Mouse (Mus musculus) midbrain, postnatal 0 days (tissue): ENCODE data around the gene Efnb1. TPM values are rescaled to one million over a fixed set of nuclear protein-coding genes. Genes with fewer than 3 reads are reported as not detected.
"Not testable (repeated sequence)": the region's sequence is repeated elsewhere in the genome, so short reads cannot be mapped to it uniquely, and the experiment has no call there.

Source experiments
- ATAC-seq: fragments of 200-750 bp; cut with Nextera tagmentation; 2 replicates; pipeline ENCODE4 v1.8.0; 2017; ENCODE audit warnings: moderate number of reproducible peaks, mild to moderate bottlenecking, moderate TSS enrichment, moderate library complexity; ENCODE audit not compliant: low FRiP score
- DNase-seq: peaks from one replicate; pipeline ENCODE4 v3.0.0-alpha.2; 2015; ENCODE audit warnings: low spot score
- H3K27ac ChIP-seq: fragments of 300-500 bp; sonication (generic); 2 replicates; pipeline ENCODE4 v1.5.1; 2014; ENCODE audit warnings: low read depth, mild to moderate bottlenecking, low read length, mixed read lengths
- H3K27me3 ChIP-seq: fragments of 300-500 bp; sonication (generic); 2 replicates; pipeline ENCODE4 v1.6.1; 2014; ENCODE audit warnings: low read length, control low read depth, mixed read lengths; ENCODE audit not compliant: insufficient read depth
- H3K36me3 ChIP-seq: fragments of 300-500 bp; sonication (generic); 2 replicates; pipeline ENCODE4 v1.6.1; 2014; ENCODE audit warnings: low read length, control low read depth, mixed read lengths; ENCODE audit not compliant: insufficient read depth
- H3K4me1 ChIP-seq: fragments of 300-500 bp; sonication (generic); 2 replicates; pipeline ENCODE4 v1.6.1; 2014; ENCODE audit warnings: mild to moderate bottlenecking, control low read depth, antibody characterized with exemption, low read length, mixed read lengths; ENCODE audit not compliant: insufficient read depth
- H3K4me2 ChIP-seq: fragments of 300-500 bp; sonication (generic); 2 replicates; pipeline ENCODE4 v1.6.1; 2014; ENCODE audit warnings: low read depth, mild to moderate bottlenecking, low read length, mixed read lengths; ENCODE audit not compliant: poor library complexity, severe bottlenecking
- H3K4me3 ChIP-seq: fragments of 300-500 bp; sonication (generic); 2 replicates; pipeline ENCODE4 v1.5.1; 2014; ENCODE audit warnings: low read depth, mild to moderate bottlenecking, low read length, moderate library complexity
- H3K9ac ChIP-seq: fragments of 300-500 bp; sonication (generic); replicated peaks from 2 replicates; pipeline ENCODE4 v1.6.1; 2014; ENCODE audit warnings: mild to moderate bottlenecking, low read length, moderate library complexity, mixed read lengths; ENCODE audit not compliant: poor library complexity, severe bottlenecking
- H3K9me3 ChIP-seq: fragments of 300-500 bp; sonication (generic); 2 replicates; pipeline ENCODE4 v1.6.1; 2016; ENCODE audit warnings: low read length, control low read depth
- CTCF ChIP-seq: IDR thresholded peaks from 2 replicates; pipeline ENCODE4 v1.5.1; 2016; ENCODE audit warnings: antibody characterized with exemption, mild to moderate bottlenecking
- WGBS: fragments of 180-500 bp; shearing (Covaris S2); extraction: QIAGEN DNeasy Blood & Tissue Kit; methylation state at CpG from one replicate; pipeline ENCODE4 v1.1.7; 2014; 5-methylcytosine and 5-hydroxymethylcytosine counted together
- polyA plus RNA-seq: library from polyadenylated mRNA; unstranded; fragments of >200 nt; fragmentation: Nextera tagmentation; extraction: Ambion mirVana; gene quantifications from 2 replicates; pipeline ENCODE4 v1.2.1, GENCODE M21; 2015
- total RNA-seq: library from RNA; depleted of rRNA; stranded (reverse); fragments of >200 nt; gene quantifications from 2 replicates; pipeline ENCODE4 v1.2.3, GENCODE M21; 2014; rRNA removed

The Efnb1 gene
- total RNA-seq = 18.0 and 22.4 TPM in 2 replicates
- polyA plus RNA-seq = 12.0 and 13.6 TPM in 2 replicates

GRCm38 (mm10) chrX:99135523-99136258 is at the start of gene Efnb1:
Gene Efnb1 (plus strand): TSS chrX:99136130.
- Histone ChIP-seq H3K27me3 (0 out of 2 replicates have a peak, but pooled peaks cover 5% of the 10 kb centered on the region), H3K27ac (peak within 1 kb of the TSS; percentile 43), H3K4me1 (peaks cover under 1% of the 10 kb centered on the region; the same call in 1 of the 2 replicates), H3K4me2 (peak within 1 kb of the TSS; percentile 57), H3K9ac (peak within 1 kb of the TSS; percentile 55), H3K36me3 (no peaks in the 10 kb centered on the region), H3K9me3 (no peaks in the 10 kb centered on the region), H3K4me3 (peak within 1 kb of the TSS; percentile 57)
- 35% methylated on average over 35 of the region's 35 CpGs for WGBS
- ATAC-seq (peak; percentile 92), DNase-seq (peak; percentile 94)
- TF ChIP-seq CTCF = no peak

DNA sequence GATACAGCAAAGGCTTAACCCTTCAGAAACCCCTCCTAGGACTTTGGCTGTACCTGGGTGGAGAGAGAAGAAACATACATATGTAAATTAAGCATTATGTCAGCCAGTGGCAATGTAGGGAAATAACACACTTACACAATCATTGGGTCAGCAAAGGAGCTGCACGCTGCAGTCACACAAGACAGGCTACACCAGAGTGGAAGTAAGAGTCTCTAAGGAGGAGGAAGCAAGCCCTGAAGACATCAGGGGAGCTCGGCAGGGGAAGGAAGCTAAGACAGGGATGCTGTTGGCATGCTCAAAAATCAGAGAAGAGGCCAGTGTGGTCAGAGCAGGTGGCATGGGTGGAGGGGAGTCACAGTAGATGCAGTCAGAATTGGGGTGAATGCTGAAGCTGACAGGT is 43.2 kb upstream of the Efnb1 start:
- H3K36me3 ChIP-seq = no peaks in the 10 kb centered on the region
- H3K27me3 ChIP-seq = no peaks in the 10 kb centered on the region; the same call in 1 of the 2 replicates
- TF ChIP-seq CTCF = no peak
- no peak overlapping the region for H3K27ac ChIP-seq
- no peak overlapping the region for H3K4me3 ChIP-seq
- WGBS = 49% methylated on average over 2 of the region's 2 CpGs
- H3K9ac ChIP-seq = no peak overlapping the region
- DNase-seq (no peak), ATAC-seq (no peak)
- no peaks in the 10 kb centered on the region for H3K4me1 ChIP-seq
- no peaks in the 10 kb centered on the region for H3K9me3 ChIP-seq
- no peak overlapping the region for H3K4me2 ChIP-seq

DNA sequence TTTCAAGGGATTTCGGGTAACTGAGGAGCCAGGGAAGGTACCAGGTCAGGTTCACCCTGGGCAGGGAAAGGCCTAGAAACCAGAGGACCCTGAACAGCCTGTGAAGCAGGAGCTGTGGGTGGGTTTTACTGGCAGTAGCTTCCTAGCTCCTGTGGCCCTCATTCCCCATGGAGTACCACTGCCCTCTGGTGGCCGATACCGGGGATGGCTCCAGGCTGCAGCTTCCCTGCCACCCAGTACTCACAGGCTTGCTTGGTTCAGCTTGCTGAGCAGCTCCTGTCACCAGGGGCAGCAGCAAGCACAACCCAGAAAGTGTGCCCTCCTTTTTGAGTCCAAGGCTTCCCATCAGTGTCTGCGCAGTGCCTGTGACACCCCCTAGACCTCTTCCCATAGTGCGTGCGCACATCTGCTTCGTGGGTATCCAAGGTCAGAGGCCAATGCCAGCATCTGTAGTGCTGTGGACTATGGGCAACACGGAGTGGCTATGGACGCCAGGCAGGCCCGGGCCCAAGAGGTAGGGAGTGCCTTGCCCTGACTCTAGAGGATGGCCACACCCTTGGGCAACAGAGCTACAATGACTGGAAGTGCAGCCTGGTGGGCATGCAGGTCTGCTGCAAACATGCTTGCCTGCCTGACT is 24.7 kb upstream of the Efnb1 start:
- not testable (repeated sequence) for ATAC-seq
- 82% methylated on average over 7 of the region's 10 CpGs for WGBS

DNA sequence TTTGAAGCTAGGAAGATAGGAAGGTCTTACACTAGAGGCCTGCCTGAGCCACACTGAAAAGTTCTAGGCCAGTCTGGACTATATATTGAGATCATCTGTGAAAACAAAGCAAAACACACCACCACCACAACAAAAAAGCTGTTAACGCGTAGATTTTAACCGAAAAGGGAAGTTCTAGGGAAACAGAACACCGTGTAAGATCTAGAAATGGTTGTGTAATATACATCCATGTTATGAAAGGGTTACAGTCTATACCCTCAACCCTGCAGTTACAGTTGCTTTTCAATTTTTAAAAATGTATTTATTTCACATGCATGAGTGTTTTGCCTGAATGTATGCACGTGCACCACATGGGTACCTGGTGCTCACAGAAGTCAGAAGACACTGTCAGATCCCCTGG is 16.4 kb upstream of the Efnb1 start:
- Histone ChIP-seq H3K27me3 (no peaks in the 10 kb centered on the region), H3K4me1 (no peaks in the 10 kb centered on the region), H3K4me2 (no peak overlapping the region), H3K27ac (no peak overlapping the region), H3K4me3 (no peak overlapping the region), H3K36me3 (no peaks in the 10 kb centered on the region), H3K9ac (no peak overlapping the region), H3K9me3 (no peaks in the 10 kb centered on the region)
- no peak for DNase-seq
- no peak for TF ChIP-seq CTCF
- 86% methylated on average over 5 of the region's 5 CpGs for WGBS
- no peak for ATAC-seq

More for the DNA sequence above, 24.7 kb upstream of the Efnb1 start:
- H3K9me3 ChIP-seq, H3K9ac ChIP-seq, H3K27ac ChIP-seq, H3K36me3 ChIP-seq, DNase-seq, H3K4me2 ChIP-seq, H3K4me1 ChIP-seq, H3K4me3 ChIP-seq, H3K27me3 ChIP-seq: not testable (repeated sequence)

GRCm38 (mm10) chrX:99130059-99130458 is 5.9 kb upstream of the Efnb1 start:
- no peaks in the 10 kb centered on the region for H3K36me3 ChIP-seq
- no peak overlapping the region for H3K9ac ChIP-seq
- no peaks in the 10 kb centered on the region for H3K9me3 ChIP-seq
- no peak overlapping the region for H3K4me2 ChIP-seq
- no peak overlapping the region for H3K4me3 ChIP-seq
- H3K4me1 ChIP-seq = no peaks in the 10 kb centered on the region
- ATAC-seq (0 out of 2 replicates have a peak, but pooled peaks have one; percentile 24), DNase-seq (peak; percentile 57)
- TF ChIP-seq CTCF = peak; percentile 83
- 0 out of 2 replicates have a peak, but pooled peaks cover 11% of the 10 kb centered on the region for H3K27me3 ChIP-seq
- no peak overlapping the region for H3K27ac ChIP-seq
- WGBS = 18% methylated on average over 3 of the region's 3 CpGs

GRCm38 (mm10) chrX:99132573-99132972 is 3.4 kb upstream of the Efnb1 start:
- Histone ChIP-seq H3K4me3 (no peak overlapping the region), H3K27ac (no peak overlapping the region), H3K4me2 (no peak overlapping the region), H3K4me1 (no peaks in the 10 kb centered on the region), H3K9me3 (no peaks in the 10 kb centered on the region), H3K36me3 (no peaks in the 10 kb centered on the region), H3K9ac (no peak overlapping the region), H3K27me3 (0 out of 2 replicates have a peak, but pooled peaks cover 11% of the 10 kb centered on the region)
- ATAC-seq (no peak), DNase-seq (no peak)
- no peak for TF ChIP-seq CTCF
- WGBS = 73% methylated on average over 6 of the region's 6 CpGs
